Mouse (Mus musculus) lung, adult 2 months (tissue): Measurements from ENCODE around the gene Ifi206. TPM values are rescaled to one million over a fixed set of nuclear protein-coding genes. Genes with fewer than 3 reads are reported as not detected.
A peak's percentile ranks its signal among the peaks of the same experiment; 100 is the strongest.
"Not testable (repeated sequence)": the region's sequence is repeated elsewhere in the genome, so short reads cannot be mapped to it uniquely, and the experiment has no call there.

Experiments used
- DNase-seq: peaks from one replicate; pipeline ENCODE4 v3.0.0; 2022
- H3K4me1 ChIP-seq: fragments of 200-500 bp; 2 replicates; pipeline ENCODE4 v1.6.1; 2011; ENCODE audit warnings: low read length; ENCODE audit not compliant: control insufficient read depth, insufficient read depth
- H3K4me3 ChIP-seq: fragments of 200-500 bp; replicated peaks from 2 replicates; pipeline ENCODE3; 2011; ENCODE audit warnings: low read depth, mild to moderate bottlenecking, control low read depth, low read length; ENCODE audit errors: extremely low read depth
- CTCF ChIP-seq: fragments of 200-500 bp; IDR thresholded peaks from 2 replicates; pipeline ENCODE4 v1.5.1; 2011; ENCODE audit warnings: mild to moderate bottlenecking, low read length, control low read depth; ENCODE audit not compliant: insufficient read depth
- POLR2A ChIP-seq: fragments of 200-500 bp; IDR thresholded peaks from 2 replicates; pipeline ENCODE4 v1.6.1; 2011; ENCODE audit warnings: low read depth, mild to moderate bottlenecking, control low read depth, low read length, borderline replicate concordance; ENCODE audit errors: extremely low read depth
- WGBS: fragments of 180-500 bp; shearing (Covaris S2); methylation state at CpG from one replicate; pipeline ENCODE4 v1.1.7; 2018; 5-methylcytosine and 5-hydroxymethylcytosine counted together
- polyA plus RNA-seq: library from polyadenylated mRNA; depleted of rRNA; stranded (reverse); fragments of >200 nt; gene quantifications from 2 replicates; pipeline ENCODE4 v1.2.3, GENCODE M21; 2012; rRNA removed

The Ifi206 gene
- polyA plus RNA-seq: 1.6 and 4.0 TPM in 2 replicates

- not testable (repeated sequence) for DNase-seq, H3K4me1 ChIP-seq, H3K4me3 ChIP-seq
- 45% methylated on average over 3 of the region's 3 CpGs for WGBS
These were observed at the start of gene Ifi206 for GRCm38 (mm10) chr1:173490812-173491480. Gene Ifi206, minus strand, starts transcription at chr1:173491041.

- 87% methylated on average over 3 of the region's 3 CpGs for WGBS
- H3K4me1 ChIP-seq, DNase-seq, H3K4me3 ChIP-seq: not testable (repeated sequence)
These were observed 45.0 kb upstream of the Ifi206 start, which contains the start of gene Ifi214 for GRCm38 (mm10) chr1:173535791-173536190. Gene Ifi214, minus strand, starts transcription at chr1:173535957.

GRCm38 (mm10) chr1:173521452-173521851, 30.6 kb upstream of the Ifi206 start:
- TF ChIP-seq POLR2A: no peak
- Histone ChIP-seq H3K4me3 (no peak overlapping the region), H3K4me1 (no peaks in the 10 kb centered on the region)
- no peak for DNase-seq

GRCm38 (mm10) chr1:173510595-173510994, 19.8 kb upstream of the Ifi206 start:
- not testable (repeated sequence) for H3K4me3 ChIP-seq, H3K4me1 ChIP-seq, DNase-seq
- WGBS: 93% methylated on average over 2 of the region's 2 CpGs

GRCm38 (mm10) chr1:173491483-173491882, 642 bp upstream of the Ifi206 start:
- H3K4me1 ChIP-seq, H3K4me3 ChIP-seq, DNase-seq: not testable (repeated sequence)

- H3K4me1 ChIP-seq, H3K4me3 ChIP-seq, DNase-seq: not testable (repeated sequence)
- WGBS: 82% methylated on average over 3 of the region's 3 CpGs
These were observed 9.7 kb downstream of the Ifi206 start for GRCm38 (mm10) chr1:173481182-173481574.

- DNase-seq: not testable (repeated sequence)
These were observed 10.3 kb downstream of the Ifi206 start for GRCm38 (mm10) chr1:173480399-173481181.

GRCm38 (mm10) chr1:173456761-173457160, 34.1 kb downstream of the Ifi206 start:
- 78% methylated on average over 5 of the region's 5 CpGs for WGBS
- TF ChIP-seq POLR2A (no peak), CTCF (no peak)
- no peaks in the 10 kb centered on the region; the same call in 1 of the 2 replicates for H3K4me1 ChIP-seq
- no peak for DNase-seq
- H3K4me3 ChIP-seq: no peak overlapping the region

More at GRCm38 (mm10) chr1:173480399-173481181, 10.3 kb downstream of the Ifi206 start:
- not testable (repeated sequence) for H3K4me3 ChIP-seq, H3K4me1 ChIP-seq
- 87% methylated on average over 5 of the region's 5 CpGs for WGBS

GRCm38 (mm10) chr1:173456139-173456754, 34.6 kb downstream of the Ifi206 start:
- no peak for DNase-seq

GRCm38 (mm10) chr1:173451665-173452064, 39.2 kb downstream of the Ifi206 start:
- no peak overlapping the region for H3K4me3 ChIP-seq
- 82% methylated on average over 5 of the region's 5 CpGs for WGBS
- H3K4me1 ChIP-seq: no peaks in the 10 kb centered on the region
- DNase-seq: no peak
- TF ChIP-seq POLR2A: no peak
- no peak for TF ChIP-seq CTCF

More at GRCm38 (mm10) chr1:173456139-173456754, 34.6 kb downstream of the Ifi206 start:
- no peaks in the 10 kb centered on the region; the same call in 1 of the 2 replicates for H3K4me1 ChIP-seq
- 47% methylated on average over 7 of the region's 7 CpGs for WGBS
- TF ChIP-seq CTCF (peak; percentile 44; the same call in 1 of the 2 replicates), POLR2A (no peak)
- H3K4me3 ChIP-seq: no peak overlapping the region
